Mouse (Mus musculus) Patski (cell line): ENCODE results near the gene Cpa5. TPM values are rescaled to one million over a fixed set of nuclear protein-coding genes. Genes with fewer than 3 reads are reported as not detected.

Experiments used
- ATAC-seq: fragments of 100-300 bp; one replicate; pipeline ENCODE4 v1.8.0; 2021
- CTCF ChIA-PET: fragments of 350-600 bp; sonication (Branson Sonifier 250); formaldehyde crosslinking; loops from one replicate; lab custom pipeline; 2022; ENCODE audit warnings: inconsistent platforms; lab: Charles Lee
- POLR2A ChIA-PET: fragments of 350-600 bp; sonication (Branson Sonifier 250); formaldehyde crosslinking; loops from one replicate; lab custom pipeline; 2022; ENCODE audit warnings: antibody characterized with exemption, inconsistent platforms; lab: Charles Lee
- DNase-seq: peaks from one replicate; pipeline ENCODE4 v3.0.0-alpha.2; 2011; ENCODE audit warnings: low read depth, low spot score
- H3K27me3 ChIP-seq: fragments of 371-371 bp; one replicate; pipeline ENCODE4 v1.5.1; 2021
- CTCF ChIP-seq: fragments of 100-300 bp; IDR thresholded peaks from one replicate; pipeline ENCODE4 v1.5.1; 2021
- in situ Hi-C: fragments of 300-500 bp; cut with MboI; formaldehyde crosslinking; loops from 3 replicates; pipeline ENCODE4 v1.11.1; 2018; ENCODE audit warnings: low pct_unique_long_range_greater_than_20kb, mixed read lengths
- polyA plus RNA-seq: library from polyadenylated mRNA; unstranded; gene quantifications from one replicate; pipeline ENCODE4 v1.2.3, GENCODE M21; 2021

The Cpa5 gene
- polyA plus RNA-seq, 1 experiment from 2014 or later: 0.09 TPM

- DNase-seq: no peak
- ChIA-PET CTCF (no interaction called here), POLR2A (no interaction called here)
- in situ Hi-C loops: no loop called here
- TF ChIP-seq CTCF: no peak
- ATAC-seq: no peak
- H3K27me3 ChIP-seq: peaks cover 13% of the 10 kb centered on the region
Observed at GRCm38 (mm10) chr6:30600995-30601394, 9.8 kb upstream of the Cpa5 start.

DNA sequence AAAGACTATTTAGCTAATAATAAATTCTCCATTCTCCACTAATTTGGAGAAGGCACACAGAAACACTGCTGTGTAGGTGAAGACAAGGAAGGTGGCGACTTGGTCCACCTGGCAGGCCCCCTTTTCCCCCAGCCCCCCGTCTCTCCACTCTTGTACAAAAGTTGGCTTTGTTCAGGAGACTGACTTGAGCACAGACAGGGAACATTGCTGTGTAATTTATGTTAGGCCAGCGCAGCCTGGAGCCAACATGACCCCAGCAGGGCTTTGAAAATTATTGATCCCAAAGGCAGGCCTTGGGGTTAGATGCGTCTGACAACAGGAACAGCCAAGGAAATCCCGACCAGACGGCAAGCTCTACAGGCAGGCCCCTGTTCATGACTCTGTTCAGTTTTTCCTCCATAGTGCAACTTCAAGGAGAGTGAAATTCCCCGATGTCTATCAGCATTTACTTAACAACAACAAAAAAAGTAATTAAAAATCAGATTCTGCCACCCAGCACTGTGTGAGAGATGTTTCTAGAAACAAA is 6.4 kb upstream of the Cpa5 start:
- ChIA-PET CTCF (no interaction called here), POLR2A (no interaction called here)
- in situ Hi-C loops: no loop called here
- TF ChIP-seq CTCF: no peak
- peaks cover 21% of the 10 kb centered on the region for H3K27me3 ChIP-seq
- ATAC-seq (no peak), DNase-seq (no peak)

- no peak for TF ChIP-seq CTCF
- in situ Hi-C loops: no loop called here
- ChIA-PET POLR2A (no interaction called here), CTCF (no interaction called here)
- ATAC-seq (no peak), DNase-seq (no peak)
- H3K27me3 ChIP-seq: peaks cover 21% of the 10 kb centered on the region
Observed at GRCm38 (mm10) chr6:30605111-30605510, 5.7 kb upstream of the Cpa5 start.

GRCm38 (mm10) chr6:30605672-30606071 is 5.1 kb upstream of the Cpa5 start:
- in situ Hi-C loops: no loop called here

GRCm38 (mm10) chr6:30611212-30611611 is 402 bp downstream of the Cpa5 start:
- POLR2A ChIA-PET: no interaction called here
- DNase-seq: no peak

More at GRCm38 (mm10) chr6:30605672-30606071, 5.1 kb upstream of the Cpa5 start:
- POLR2A ChIA-PET: no interaction called here
- TF ChIP-seq CTCF: no peak
- DNase-seq (no peak), ATAC-seq (no peak)
- peaks cover 21% of the 10 kb centered on the region for H3K27me3 ChIP-seq
- CTCF ChIA-PET: no interaction called here

GRCm38 (mm10) chr6:30614251-30614650 is 3.4 kb downstream of the Cpa5 start:
- H3K27me3 ChIP-seq: no peaks in the 10 kb centered on the region
- DNase-seq (no peak), ATAC-seq (no peak)
- TF ChIP-seq CTCF: no peak
- in situ Hi-C loops: no loop called here
- CTCF ChIA-PET: no interaction called here
- POLR2A ChIA-PET: no interaction called here

More at GRCm38 (mm10) chr6:30611212-30611611, 402 bp downstream of the Cpa5 start:
- H3K27me3 ChIP-seq: peaks cover 8% of the 10 kb centered on the region
- in situ Hi-C loops: no loop called here
- no peak for ATAC-seq
- CTCF ChIA-PET: interaction anchor here (1.2 kb wide), 1 partner anchor 60 kb away, joined by 3 read pairs; no protein-coding TSS in a partner anchor
- TF ChIP-seq CTCF: no peak

DNA sequence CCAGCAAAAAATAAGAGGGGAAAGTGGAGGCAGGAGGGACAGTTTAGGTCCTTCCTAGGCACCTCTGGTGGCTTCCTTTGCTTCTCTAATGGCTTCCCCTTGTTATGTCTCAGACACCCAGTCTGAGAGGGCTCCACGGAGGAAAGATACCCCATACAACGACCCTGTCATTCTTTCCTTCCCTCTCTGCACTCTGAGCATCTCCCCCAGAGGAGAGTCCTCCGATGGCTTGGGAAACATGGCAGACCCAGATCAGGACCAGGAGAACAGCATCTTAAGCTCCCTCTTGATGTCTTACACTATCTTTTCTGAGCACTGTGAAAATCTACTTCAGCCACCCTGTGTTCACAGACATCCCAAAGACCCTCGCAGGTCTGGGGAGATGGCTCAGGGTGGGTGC is 4.9 kb downstream of the Cpa5 start:
- no peaks in the 10 kb centered on the region for H3K27me3 ChIP-seq
- ChIA-PET POLR2A (no interaction called here), CTCF (no interaction called here)
- ATAC-seq: no peak
- in situ Hi-C loops: no loop called here
- DNase-seq: no peak
- no peak for TF ChIP-seq CTCF

DNA sequence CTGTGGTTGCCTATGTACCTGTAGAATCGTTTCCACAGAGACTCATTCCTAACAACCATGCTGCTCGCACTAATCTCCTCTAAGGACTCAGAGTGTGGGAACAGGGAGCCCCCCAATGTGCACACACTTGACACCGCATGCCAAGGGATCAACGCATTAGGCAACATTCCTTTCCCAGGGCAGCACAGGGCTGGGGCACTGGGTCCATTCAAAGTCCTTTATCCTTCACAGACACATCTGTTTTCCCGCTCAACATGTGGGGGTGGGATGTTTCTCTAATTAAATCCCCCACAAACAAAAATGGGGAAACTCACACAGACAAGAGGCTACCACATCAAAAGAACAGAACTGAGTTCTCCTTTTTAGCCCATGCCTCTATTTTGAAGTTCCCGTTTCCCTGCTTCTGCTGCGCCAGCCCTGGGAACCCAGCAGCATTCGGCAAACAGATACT is 5.7 kb downstream of the Cpa5 start:
- ATAC-seq (no peak), DNase-seq (no peak)
- in situ Hi-C loops: no loop called here
- CTCF ChIA-PET: no interaction called here
- H3K27me3 ChIP-seq: no peaks in the 10 kb centered on the region
- no peak for TF ChIP-seq CTCF
- POLR2A ChIA-PET: no interaction called here

DNA sequence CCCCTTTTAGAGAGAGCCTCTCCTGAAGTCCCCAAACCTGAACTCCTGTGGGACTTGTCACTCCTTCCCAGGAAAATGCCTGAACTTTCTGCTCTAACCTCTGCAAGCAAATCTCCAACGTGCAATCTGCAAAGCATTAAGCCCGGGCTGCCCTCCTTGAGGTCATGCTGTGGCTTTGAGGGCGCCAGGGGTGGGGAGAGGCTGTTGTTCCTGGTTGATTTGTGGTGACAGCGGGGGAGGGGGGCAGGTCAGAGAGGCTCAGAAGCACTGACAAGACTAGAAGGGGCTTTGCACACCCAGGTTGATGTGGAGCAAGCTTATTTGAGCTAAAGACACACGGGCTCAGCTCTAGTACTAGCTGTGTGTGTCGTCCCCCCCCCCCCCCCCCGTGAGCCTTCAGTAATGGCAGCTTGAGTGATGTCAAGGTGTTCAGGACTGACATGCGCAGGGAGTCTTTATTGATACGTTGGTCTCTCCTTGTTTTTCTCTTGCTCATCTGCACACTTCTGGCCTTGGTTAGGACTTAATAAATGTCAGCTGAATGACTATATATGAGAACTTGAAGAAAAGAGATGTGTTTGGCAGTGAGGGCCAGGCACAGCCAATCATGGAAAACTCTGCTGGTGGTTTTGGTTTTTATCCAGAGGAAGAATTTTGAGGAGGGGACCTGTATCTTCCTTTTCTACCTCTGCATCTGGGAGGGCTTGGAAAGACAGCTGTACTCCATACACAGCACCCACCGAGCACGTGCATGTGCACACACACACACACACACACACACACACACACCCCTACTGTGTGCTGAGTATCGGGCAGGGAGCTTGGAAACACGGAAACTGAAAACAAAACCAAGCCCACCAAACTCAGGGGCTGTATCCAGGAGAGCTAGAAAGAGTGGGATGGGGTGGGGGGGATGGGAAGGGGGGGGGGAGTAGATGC is 6.5 kb downstream of the Cpa5 start:
- DNase-seq (no peak), ATAC-seq (no peak)
- in situ Hi-C loops: no loop called here
- no peak for TF ChIP-seq CTCF
- H3K27me3 ChIP-seq: no peaks in the 10 kb centered on the region
- ChIA-PET CTCF (no interaction called here), POLR2A (interaction anchor here (0.6 kb wide), 1 partner anchor 21 kb away, joined by 3 read pairs; no protein-coding TSS in a partner anchor)

- DNase-seq: no peak
- TF ChIP-seq CTCF: no peak
- CTCF ChIA-PET: no interaction called here
- POLR2A ChIA-PET: no interaction called here
- ATAC-seq: no peak
- in situ Hi-C loops: no loop called here
- no peaks in the 10 kb centered on the region for H3K27me3 ChIP-seq
Observed at GRCm38 (mm10) chr6:30617959-30618590, 7.3 kb downstream of the Cpa5 start.
